Mouse (Mus musculus): Measurements from ENCODE around the gene Tbc1d19.

Tbc1d19 gene

GRCm38 (mm10) chr5:53950189-53950588 is 140.8 kb downstream of the Tbc1d19 start:
- ATAC-seq (ENCODE audit: low TSS enrichment), result no peak

GRCm38 (mm10) chr5:53953216-53953615 is 143.8 kb downstream of the Tbc1d19 start:
- no peak for ATAC-seq (ENCODE audit: low TSS enrichment)

Measured in frontal cortex, adult (tissue).